Mouse (Mus musculus): Measurements from ENCODE around the gene Timp1. TPM values are rescaled to one million over a fixed set of nuclear protein-coding genes. Genes with fewer than 3 reads are reported as not detected.
A peak's percentile ranks its signal among the peaks of the same experiment; 100 is the strongest.

The Timp1 gene
- polyA plus RNA-seq, 1 experiment from 2014 or later: 33.6 TPM

- ATAC-seq (replicated peaks; ENCODE audit: insufficient number of reproducible peaks, low FRiP score, low TSS enrichment): peak; percentile 47; the same call in 1 of the 2 replicates
- Histone ChIP-seq H3K9me3 (replicated peaks; ENCODE audit: control insufficient read depth, low read length) (no peaks in the 10 kb centered on the region), H3K27ac (ENCODE audit: low read depth, low read length) (no peak overlapping the region), H3K9ac (ENCODE audit: low read depth, low read length) (0 out of 2 replicates have a peak overlapping the region, but pooled peaks have one; percentile 22), H3K36me3 (ENCODE audit: control insufficient read depth, insufficient read depth, low read length) (no peaks in the 10 kb centered on the region; the same call in 1 of the 2 replicates), H3K4me3 (ENCODE audit: low read depth, low read length) (no peak overlapping the region), H3K4me2 (peak overlapping the region; percentile 22), H3K4me1 (ENCODE audit: control insufficient read depth, insufficient read depth, low read length) (peaks cover 7% of the 10 kb centered on the region), H3K27me3 (ENCODE audit: control insufficient read depth, insufficient read depth, low read length) (no peaks in the 10 kb centered on the region)
- WGBS (ENCODE audit: insufficient replicate concordance): 38% methylated on average over 29 of the region's 29 CpGs
These were observed 7.6 kb upstream of the Timp1 start for GRCm38 (mm10) chrX:20862105-20863065.

DNA sequence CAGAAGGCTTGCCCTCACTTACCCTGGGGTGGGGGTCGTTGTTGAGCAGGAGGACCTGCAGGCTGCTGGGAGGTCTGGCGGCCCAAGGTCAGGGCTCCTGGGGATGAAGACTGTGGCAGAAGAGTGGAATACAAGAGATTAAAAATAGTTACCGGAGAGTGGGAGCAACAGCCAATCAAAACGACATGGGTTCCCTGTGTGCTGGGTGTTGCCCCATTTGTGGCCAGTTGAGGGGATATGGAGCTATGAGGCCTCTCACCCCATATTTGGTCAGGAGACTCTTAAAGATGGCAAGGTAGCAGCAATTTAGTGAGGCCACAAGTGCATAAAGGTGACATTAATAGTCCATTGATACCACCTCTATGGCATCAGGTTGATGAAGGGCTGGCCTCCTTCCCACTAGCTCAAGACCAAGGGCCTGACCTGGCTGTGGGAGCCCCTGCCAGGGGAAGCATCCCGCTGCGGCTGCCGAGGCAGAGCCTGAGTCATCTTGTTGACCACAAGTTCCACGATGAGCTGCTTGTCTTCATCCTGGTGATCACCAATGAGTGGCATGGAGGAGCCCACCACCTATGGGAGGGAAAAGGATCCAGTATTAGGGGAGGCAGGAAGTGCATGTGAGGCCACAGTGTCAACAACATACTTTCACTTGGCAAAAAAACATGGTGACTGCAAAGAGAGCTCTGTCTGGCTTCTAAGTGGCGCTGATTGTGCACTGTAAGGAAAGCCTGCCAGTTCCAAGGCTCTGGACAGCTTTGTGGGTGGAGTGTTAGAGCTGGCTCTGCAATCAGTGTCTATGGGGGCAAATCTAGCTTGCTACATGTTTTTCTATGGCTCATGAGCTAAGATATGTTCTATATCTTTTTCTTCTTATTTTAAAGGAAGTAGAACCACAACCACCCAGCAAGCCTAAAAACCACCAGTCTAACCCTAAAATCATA is 6.5 kb upstream of the Timp1 start:
- Histone ChIP-seq H3K36me3 (ENCODE audit: control insufficient read depth, insufficient read depth, low read length) (no peaks in the 10 kb centered on the region), H3K9ac (ENCODE audit: low read depth, low read length) (no peak overlapping the region), H3K27ac (ENCODE audit: low read depth, low read length) (no peak overlapping the region), H3K4me1 (ENCODE audit: control insufficient read depth, insufficient read depth, low read length) (peaks cover 7% of the 10 kb centered on the region), H3K27me3 (ENCODE audit: control insufficient read depth, insufficient read depth, low read length) (no peaks in the 10 kb centered on the region), H3K9me3 (replicated peaks; ENCODE audit: control insufficient read depth, low read length) (no peaks in the 10 kb centered on the region), H3K4me2 (no peak overlapping the region), H3K4me3 (ENCODE audit: low read depth, low read length) (no peak overlapping the region)
- ATAC-seq (replicated peaks; ENCODE audit: insufficient number of reproducible peaks, low FRiP score, low TSS enrichment): no peak
- WGBS (ENCODE audit: insufficient replicate concordance): 68% methylated on average over 9 of the region's 9 CpGs

DNA sequence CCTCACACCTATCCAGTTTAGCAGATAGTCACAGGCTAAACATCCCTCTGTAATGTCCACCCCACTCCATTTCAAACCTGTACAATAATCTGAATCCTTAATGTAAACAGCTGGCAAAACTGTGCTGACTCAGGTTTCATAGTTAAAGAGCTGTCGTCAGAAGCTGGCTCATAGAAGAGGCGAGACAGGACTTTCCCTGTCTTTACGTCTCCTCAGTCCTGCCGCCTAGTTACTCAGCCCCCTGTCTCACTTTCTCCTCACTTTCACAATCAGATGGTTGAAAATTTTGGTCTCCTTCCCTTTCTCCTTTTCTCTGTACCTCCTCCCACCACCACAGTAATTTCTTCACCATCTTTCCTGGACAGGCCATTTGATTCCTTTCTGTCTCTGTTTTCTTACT is 1.9 kb upstream of the Timp1 start:
- Histone ChIP-seq H3K4me3 (ENCODE audit: low read depth, low read length) (no peak overlapping the region), H3K4me2 (no peak overlapping the region), H3K9ac (ENCODE audit: low read depth, low read length) (no peak overlapping the region), H3K36me3 (ENCODE audit: control insufficient read depth, insufficient read depth, low read length) (no peaks in the 10 kb centered on the region), H3K27ac (ENCODE audit: low read depth, low read length) (no peak overlapping the region), H3K4me1 (ENCODE audit: control insufficient read depth, insufficient read depth, low read length) (no peaks in the 10 kb centered on the region; the same call in 1 of the 2 replicates), H3K9me3 (replicated peaks; ENCODE audit: control insufficient read depth, low read length) (no peaks in the 10 kb centered on the region), H3K27me3 (ENCODE audit: control insufficient read depth, insufficient read depth, low read length) (no peaks in the 10 kb centered on the region)
- ATAC-seq (replicated peaks; ENCODE audit: insufficient number of reproducible peaks, low FRiP score, low TSS enrichment): no peak
- WGBS (ENCODE audit: insufficient replicate concordance): 61% methylated on average over 4 of the region's 4 CpGs

DNA sequence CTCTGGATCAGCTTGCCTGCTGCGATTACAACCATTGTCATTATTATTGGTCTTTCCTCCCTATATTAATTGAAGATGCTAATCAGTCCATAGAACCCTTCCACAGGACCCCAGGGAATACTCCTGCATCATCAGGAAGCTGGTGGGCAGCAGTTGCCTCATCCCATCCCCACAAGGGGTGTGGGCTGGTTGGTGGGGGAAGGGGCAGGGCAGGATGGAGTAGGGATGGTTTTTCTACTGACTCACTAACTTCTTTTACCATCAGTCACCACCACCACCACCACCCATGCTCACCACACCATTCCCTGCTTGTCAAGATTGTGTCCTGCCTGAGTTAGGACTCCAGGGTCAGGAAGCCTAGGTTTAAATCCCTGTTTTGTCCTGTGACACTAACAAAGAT is 763 bp upstream of the Timp1 start:
- 73% methylated on average over 1 of the region's 1 CpGs for WGBS (ENCODE audit: insufficient replicate concordance)
- no peak overlapping the region for H3K27ac ChIP-seq (ENCODE audit: low read depth, low read length)

GRCm38 (mm10) chrX:20872928-20873500 is 3.0 kb downstream of the Timp1 start:
- Histone ChIP-seq H3K27ac (ENCODE audit: low read depth, low read length) (no peak overlapping the region), H3K4me3 (ENCODE audit: low read depth, low read length) (no peak overlapping the region), H3K36me3 (ENCODE audit: control insufficient read depth, insufficient read depth, low read length) (no peaks in the 10 kb centered on the region), H3K9ac (ENCODE audit: low read depth, low read length) (no peak overlapping the region), H3K9me3 (replicated peaks; ENCODE audit: control insufficient read depth, low read length) (no peaks in the 10 kb centered on the region), H3K4me2 (no peak overlapping the region), H3K27me3 (ENCODE audit: control insufficient read depth, insufficient read depth, low read length) (no peaks in the 10 kb centered on the region), H3K4me1 (ENCODE audit: control insufficient read depth, insufficient read depth, low read length) (no peaks in the 10 kb centered on the region)
- WGBS (ENCODE audit: insufficient replicate concordance): 31% methylated on average over 11 of the region's 11 CpGs
- ATAC-seq (replicated peaks; ENCODE audit: insufficient number of reproducible peaks, low FRiP score, low TSS enrichment): no peak

More for the DNA sequence above, 763 bp upstream of the Timp1 start:
- Histone ChIP-seq H3K4me3 (ENCODE audit: low read depth, low read length) (no peak overlapping the region), H3K4me1 (ENCODE audit: control insufficient read depth, insufficient read depth, low read length) (no peaks in the 10 kb centered on the region), H3K36me3 (ENCODE audit: control insufficient read depth, insufficient read depth, low read length) (no peaks in the 10 kb centered on the region), H3K9ac (ENCODE audit: low read depth, low read length) (no peak overlapping the region), H3K27me3 (ENCODE audit: control insufficient read depth, insufficient read depth, low read length) (no peaks in the 10 kb centered on the region), H3K4me2 (no peak overlapping the region), H3K9me3 (replicated peaks; ENCODE audit: control insufficient read depth, low read length) (no peaks in the 10 kb centered on the region)
- ATAC-seq (replicated peaks; ENCODE audit: insufficient number of reproducible peaks, low FRiP score, low TSS enrichment): no peak

GRCm38 (mm10) chrX:20875241-20875640 is 5.3 kb downstream of the Timp1 start:
- no peak overlapping the region for H3K9ac ChIP-seq (ENCODE audit: low read depth, low read length)
- ATAC-seq (replicated peaks; ENCODE audit: insufficient number of reproducible peaks, low FRiP score, low TSS enrichment): no peak
- WGBS (ENCODE audit: insufficient replicate concordance): 62% methylated on average over 3 of the region's 3 CpGs
- H3K9me3 ChIP-seq (replicated peaks; ENCODE audit: control insufficient read depth, low read length): no peaks in the 10 kb centered on the region
- H3K4me1 ChIP-seq (ENCODE audit: control insufficient read depth, insufficient read depth, low read length): no peaks in the 10 kb centered on the region
- no peaks in the 10 kb centered on the region for H3K36me3 ChIP-seq (ENCODE audit: control insufficient read depth, insufficient read depth, low read length)
- no peak overlapping the region for H3K4me3 ChIP-seq (ENCODE audit: low read depth, low read length)
- no peak overlapping the region for H3K27ac ChIP-seq (ENCODE audit: low read depth, low read length)
- no peaks in the 10 kb centered on the region for H3K27me3 ChIP-seq (ENCODE audit: control insufficient read depth, insufficient read depth, low read length)
- no peak overlapping the region for H3K4me2 ChIP-seq

GRCm38 (mm10) chrX:20910074-20910473 is 40.1 kb downstream of the Timp1 start:
- Histone ChIP-seq H3K4me1 (ENCODE audit: control insufficient read depth, insufficient read depth, low read length) (no peaks in the 10 kb centered on the region), H3K4me3 (ENCODE audit: low read depth, low read length) (no peak overlapping the region), H3K9ac (ENCODE audit: low read depth, low read length) (no peak overlapping the region), H3K27me3 (ENCODE audit: control insufficient read depth, insufficient read depth, low read length) (no peaks in the 10 kb centered on the region), H3K4me2 (no peak overlapping the region), H3K9me3 (replicated peaks; ENCODE audit: control insufficient read depth, low read length) (no peaks in the 10 kb centered on the region), H3K27ac (ENCODE audit: low read depth, low read length) (no peak overlapping the region), H3K36me3 (ENCODE audit: control insufficient read depth, insufficient read depth, low read length) (no peaks in the 10 kb centered on the region)
- WGBS (ENCODE audit: insufficient replicate concordance): 29% methylated on average over 3 of the region's 3 CpGs
- no peak for ATAC-seq (replicated peaks; ENCODE audit: insufficient number of reproducible peaks, low FRiP score, low TSS enrichment)

GRCm38 (mm10) chrX:20913726-20914125 is 43.8 kb downstream of the Timp1 start:
- WGBS (ENCODE audit: insufficient replicate concordance): 77% methylated on average over 6 of the region's 6 CpGs
- peaks cover 2% of the 10 kb centered on the region; the same call in 1 of the 2 replicates for H3K27me3 ChIP-seq (ENCODE audit: control insufficient read depth, insufficient read depth, low read length)
- no peak overlapping the region for H3K4me2 ChIP-seq
- H3K9me3 ChIP-seq (replicated peaks; ENCODE audit: control insufficient read depth, low read length): no peaks in the 10 kb centered on the region
- no peak overlapping the region for H3K27ac ChIP-seq (ENCODE audit: low read depth, low read length)
- no peak overlapping the region for H3K4me3 ChIP-seq (ENCODE audit: low read depth, low read length)
- ATAC-seq (replicated peaks; ENCODE audit: insufficient number of reproducible peaks, low FRiP score, low TSS enrichment): no peak
- no peaks in the 10 kb centered on the region for H3K4me1 ChIP-seq (ENCODE audit: control insufficient read depth, insufficient read depth, low read length)
- no peaks in the 10 kb centered on the region for H3K36me3 ChIP-seq (ENCODE audit: control insufficient read depth, insufficient read depth, low read length)
- H3K9ac ChIP-seq (ENCODE audit: low read depth, low read length): no peak overlapping the region
